Mouse (Mus musculus): Measurements from ENCODE around the gene Gabpb2.
"Not testable (repeated sequence)": the region's sequence is repeated elsewhere in the genome, so short reads cannot be mapped to it uniquely, and the experiment has no call there.

The Gabpb2 gene

DNA sequence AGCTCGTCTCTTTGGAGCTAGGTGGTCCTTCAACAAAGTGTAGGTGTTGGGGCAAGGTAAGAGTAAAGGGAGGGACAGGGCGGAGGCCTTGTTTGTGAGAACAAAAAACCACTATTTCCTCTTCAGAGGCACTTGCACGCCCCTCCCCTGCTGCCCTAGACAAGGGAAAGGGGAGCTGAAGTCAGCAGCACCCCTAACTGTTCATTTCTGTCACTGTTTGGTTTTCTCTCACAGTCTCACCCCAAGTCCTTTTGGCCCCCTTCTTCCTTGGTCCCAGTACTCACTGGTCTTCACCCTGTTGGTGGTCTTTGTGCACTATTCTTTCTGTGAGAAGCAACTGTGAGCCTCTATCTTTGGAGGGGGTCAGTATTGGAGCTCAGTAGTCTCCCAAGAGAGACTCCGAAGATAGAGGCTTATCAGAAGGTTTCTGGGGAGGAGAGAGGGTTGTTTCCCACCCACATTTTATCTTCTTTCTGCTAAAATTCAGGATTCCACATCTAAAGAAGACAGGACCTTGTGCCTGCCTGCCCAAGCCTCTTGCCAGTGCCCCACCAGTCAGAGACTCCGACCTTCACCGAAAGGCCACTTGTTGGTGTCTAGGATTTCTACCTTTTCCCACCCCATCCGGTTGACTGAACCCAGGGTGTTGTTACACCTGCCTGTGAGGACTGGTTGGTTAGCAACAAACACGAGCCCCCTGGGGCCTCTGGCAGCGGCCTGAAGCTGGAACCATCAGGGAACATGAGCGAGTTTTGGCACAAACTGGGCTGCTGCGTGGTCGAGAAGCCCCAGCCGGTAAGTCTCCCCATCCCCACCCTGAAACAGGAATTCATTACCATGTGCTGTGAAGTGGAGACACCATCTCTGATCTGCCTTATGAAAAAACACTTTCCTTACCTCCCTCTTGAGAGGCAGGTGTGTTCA is 13.8 kb upstream of the Gabpb2 start, which contains the start of gene Mllt11:
Mllt11 (minus strand) TSS at position 874 of the 924 bp plus-strand sequence.
- DNase-seq (ENCODE audit: low read depth, low spot score): no peak

DNA sequence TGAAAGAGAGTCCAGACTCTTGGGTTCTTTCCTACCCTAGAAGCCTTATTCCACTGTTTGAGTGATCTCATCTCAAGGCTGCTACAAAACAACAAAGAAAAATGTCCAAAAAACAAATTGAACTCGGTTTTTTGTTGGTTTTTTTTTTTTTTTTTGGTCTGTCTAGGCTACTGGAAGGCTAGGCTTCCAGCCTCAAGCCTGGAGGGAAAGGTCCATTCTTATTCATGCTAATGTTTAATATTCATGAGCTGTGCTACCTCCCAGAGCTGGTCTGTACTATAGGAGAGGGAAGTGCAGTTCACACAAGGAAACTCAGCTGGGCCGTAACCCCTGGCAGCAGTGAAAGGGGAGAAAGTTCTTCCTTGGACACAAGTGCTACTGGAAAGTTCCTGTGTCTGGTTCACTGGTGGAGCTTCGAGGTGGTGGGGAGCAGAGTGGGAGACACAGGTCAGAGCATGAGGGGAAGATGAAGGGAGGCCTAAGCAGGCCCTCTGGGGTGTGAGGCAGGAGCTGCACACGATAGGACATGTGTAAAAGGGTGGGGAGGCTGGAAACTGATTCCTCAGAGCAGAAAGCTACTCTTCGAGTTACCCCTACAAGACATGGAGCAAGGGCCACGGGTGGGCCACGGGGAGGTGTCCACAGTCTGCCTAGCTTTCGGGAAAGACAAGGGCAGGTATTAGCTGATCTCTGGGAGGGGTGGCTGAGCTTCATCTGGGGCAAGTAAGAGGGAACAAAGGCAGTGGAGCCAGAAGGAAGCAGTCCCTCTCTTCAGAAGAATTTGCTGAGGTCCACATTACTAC is 13.0 kb upstream of the Gabpb2 start:
- DNase-seq (ENCODE audit: low read depth, low spot score): no peak

DNA sequence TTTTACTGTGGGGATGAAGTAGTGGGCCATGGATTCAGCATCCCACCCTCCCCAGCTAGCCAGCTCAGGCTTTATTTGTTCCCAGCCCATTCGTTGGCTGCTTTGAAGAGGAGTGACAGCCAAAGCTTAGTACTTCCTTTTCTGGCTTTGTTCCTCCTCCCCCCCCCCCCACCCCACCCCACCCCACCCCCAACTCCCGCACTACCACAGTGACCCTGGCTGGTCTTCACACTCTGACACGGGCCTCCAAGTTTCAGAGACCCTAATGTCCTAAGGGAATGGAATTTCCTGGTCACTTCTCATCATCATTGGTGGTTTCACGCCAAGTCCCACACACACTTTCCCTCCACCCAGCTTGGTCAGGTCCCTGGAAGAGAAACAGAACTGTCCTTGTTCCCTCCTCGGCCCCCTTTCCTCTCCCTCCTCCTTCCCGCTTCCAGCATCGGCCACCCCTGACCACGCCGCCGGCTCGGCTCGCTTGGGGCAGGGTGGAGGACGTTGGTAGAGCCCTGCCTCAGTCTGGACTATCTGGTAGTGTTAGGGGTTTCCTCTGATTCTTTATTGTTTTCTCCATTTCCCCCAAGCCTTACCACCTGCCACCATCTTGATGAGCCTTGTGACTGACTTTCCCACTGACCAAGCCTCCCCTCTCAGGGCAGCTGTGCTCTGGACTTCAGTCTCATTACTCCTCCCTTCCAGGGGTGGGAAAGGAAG is 12.2 kb upstream of the Gabpb2 start:
- DNase-seq (ENCODE audit: low read depth, low spot score): no peak

- DNase-seq (ENCODE audit: low read depth, low spot score): no peak
These were observed 11.4 kb upstream of the Gabpb2 start for GRCm38 (mm10) chr3:95228894-95229780.

DNA sequence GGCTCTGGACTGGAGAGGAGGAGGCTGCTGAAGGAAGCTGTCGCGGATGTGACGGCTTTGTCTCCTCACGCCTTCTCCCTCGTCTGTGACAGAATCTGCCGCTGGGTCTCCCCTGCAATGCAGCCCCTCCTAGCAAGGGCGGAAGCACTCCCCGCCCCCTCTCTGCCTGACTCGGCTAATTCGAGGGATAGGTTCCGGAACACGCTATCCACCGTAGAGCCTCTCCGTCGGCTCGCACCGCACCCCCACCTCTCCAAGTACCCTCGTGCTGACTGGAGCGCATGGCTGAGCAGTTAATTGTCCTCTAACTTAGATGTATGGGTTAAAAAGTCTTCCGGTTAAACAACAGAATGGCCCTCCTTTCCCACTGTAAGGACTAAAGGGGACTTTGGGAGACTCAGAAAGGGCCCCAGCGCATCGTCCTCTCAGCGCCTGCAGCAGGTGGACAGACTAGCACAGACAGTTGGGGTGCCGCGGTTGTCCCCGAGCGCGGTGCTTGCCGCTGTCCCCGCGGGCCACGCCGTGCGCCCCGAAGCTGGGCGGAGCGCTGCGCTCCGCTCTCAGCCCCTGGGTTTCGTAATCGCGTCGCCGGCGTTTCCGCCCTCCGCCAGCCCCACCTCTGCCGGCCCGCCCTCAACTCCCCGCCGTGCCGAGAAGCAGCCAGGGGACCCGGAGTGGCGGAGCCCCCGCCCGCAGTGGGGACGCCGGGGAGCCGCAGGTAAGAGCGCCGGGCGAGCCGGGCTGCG is 10.6 kb upstream of the Gabpb2 start, which contains the start of gene Cdc42se1:
Cdc42se1 (plus strand) TSS at position 585 of the 746 bp plus-strand sequence.
- DNase-seq (ENCODE audit: low read depth, low spot score): peak; percentile 78

DNA sequence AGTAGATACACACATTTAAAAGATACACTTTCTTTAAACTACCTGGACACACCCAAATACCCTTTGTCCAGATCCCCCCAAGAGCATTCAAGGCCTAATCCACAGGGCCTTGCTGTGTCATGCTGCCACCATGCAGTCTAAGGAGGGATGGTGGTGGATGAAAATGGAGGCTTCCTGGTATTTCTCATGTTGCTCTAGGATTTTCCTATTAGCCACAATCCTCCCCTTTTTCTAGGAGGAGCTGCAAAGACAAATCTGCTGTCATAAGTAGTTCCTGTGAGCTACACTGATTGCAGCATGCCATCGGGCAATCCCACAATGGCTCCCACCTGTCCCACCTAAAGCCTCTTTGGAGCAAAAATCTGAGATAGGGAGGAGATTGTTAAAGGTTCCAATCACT is 9.5 kb upstream of the Gabpb2 start:
- DNase-seq (ENCODE audit: low read depth, low spot score): no peak

DNA sequence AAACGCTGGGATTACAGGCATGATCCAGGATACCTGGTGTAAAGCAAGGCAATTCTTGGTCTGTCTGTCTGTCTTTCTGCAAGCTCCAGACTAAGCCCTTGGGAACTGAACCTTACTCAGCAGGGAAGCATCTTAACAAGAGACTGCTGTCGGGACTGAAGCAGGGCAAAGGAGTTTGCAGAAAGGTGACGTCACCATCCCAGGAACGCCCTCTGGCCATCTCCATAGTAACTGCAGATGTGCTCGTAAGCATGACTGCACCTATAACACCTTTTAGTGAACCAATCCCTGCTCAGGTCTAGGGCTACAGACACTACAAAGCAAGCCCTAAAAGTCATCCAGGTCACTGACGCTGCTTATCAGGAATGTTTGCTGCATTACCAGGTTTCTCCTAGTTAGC is 6.6 kb upstream of the Gabpb2 start:
- DNase-seq (ENCODE audit: low read depth, low spot score): peak; percentile 73

DNA sequence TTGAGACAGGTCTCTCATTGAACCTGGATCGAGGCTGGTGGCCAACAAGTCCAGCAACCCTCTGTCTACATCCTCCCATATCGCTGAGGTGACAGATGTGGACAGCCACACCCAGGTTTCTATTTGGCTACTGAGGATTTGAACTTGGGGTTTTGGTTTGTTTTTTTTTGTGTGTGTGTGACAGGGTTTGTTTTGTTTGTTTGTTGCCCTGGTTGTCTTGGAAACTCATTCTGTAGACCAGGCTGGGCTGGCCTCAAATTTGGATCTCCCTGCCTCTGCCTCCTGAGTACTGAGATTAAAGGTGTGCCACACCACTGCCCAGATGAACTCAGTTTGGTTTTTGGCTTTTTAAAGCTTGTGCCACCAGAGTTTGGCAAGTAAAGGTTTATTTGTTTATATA is 5.3 kb upstream of the Gabpb2 start:
- DNase-seq (ENCODE audit: low read depth, low spot score): no peak

- no peak for DNase-seq (ENCODE audit: low read depth, low spot score)
These were observed 886 bp upstream of the Gabpb2 start for GRCm38 (mm10) chr3:95218466-95219137.

DNA sequence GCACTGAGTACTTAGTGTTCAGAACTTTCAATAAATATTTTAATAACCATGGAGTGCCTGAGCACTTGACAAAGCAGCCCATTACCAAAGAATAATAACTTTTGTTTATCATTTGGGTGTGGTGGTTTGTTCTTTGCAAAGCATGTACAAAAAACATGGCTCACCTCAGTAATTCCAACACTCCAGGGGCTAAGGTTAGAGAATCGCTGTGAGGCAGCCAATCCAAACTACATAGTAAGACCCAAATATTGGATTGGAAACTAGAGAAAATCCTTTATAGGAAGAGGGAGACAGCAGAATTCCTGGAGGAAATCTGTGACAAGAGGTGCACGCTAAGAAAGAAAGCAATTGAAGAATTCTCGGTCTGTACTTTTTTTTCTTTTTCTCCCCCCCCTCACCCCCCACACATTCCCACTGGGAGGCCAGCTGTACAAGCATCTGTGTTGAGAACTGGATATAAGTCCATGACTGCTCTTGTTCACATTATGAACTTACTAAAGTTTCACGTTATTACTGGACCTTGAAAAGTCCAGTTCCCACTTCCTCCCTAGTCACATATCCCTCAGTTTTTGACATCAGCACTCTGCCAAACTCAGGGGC is 961 bp downstream of the Gabpb2 start:
- DNase-seq (ENCODE audit: low read depth, low spot score): no peak

- DNase-seq (ENCODE audit: low read depth, low spot score): no peak
These were observed 4.1 kb downstream of the Gabpb2 start for GRCm38 (mm10) chr3:95213609-95213975.

- not testable (repeated sequence) for DNase-seq (ENCODE audit: low read depth, low spot score)
These were observed 4.7 kb downstream of the Gabpb2 start for GRCm38 (mm10) chr3:95212889-95213608.

DNA sequence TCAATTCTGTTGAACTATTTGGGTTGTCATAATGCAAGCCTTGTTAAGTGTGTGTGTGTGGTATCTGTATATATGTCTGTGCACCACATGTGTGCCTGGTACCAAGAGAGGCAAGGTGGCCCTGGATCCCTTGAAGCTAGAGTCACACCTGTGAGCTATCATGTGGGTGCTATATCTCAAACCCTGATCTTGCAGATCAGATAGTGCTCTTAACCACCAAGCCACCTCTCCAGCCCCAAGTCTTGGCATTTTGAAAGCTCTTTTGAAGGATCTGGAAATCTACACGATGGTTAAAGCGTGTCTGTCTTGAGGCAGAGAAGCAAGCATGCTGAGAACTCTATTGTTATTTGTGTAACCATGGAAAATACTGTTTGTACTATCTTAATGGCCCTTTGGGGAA is 7.1 kb downstream of the Gabpb2 start:
- no peak for DNase-seq (ENCODE audit: low read depth, low spot score)

DNA sequence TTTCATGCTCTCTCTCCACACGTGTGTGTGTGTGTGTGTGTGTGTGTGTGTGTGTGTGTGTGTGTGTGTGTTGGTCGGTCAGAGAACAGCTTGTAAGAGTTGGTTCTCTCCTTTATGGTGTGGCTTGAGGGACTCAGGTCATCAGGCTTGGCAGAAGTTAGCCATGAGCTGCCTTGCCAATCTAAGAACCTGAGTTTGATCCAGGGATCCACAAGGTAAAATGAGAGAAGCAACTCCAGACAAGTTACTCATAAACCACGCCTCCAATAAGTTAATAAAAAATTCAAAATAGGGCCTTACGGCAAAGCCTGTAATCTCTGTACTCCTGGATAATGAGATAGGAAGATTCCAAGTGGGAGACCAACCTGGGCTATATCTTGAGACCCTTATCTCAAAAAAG is 9.4 kb downstream of the Gabpb2 start:
- no peak for DNase-seq (ENCODE audit: low read depth, low spot score)

GRCm38 (mm10) chr3:95203880-95204279 is 13.8 kb downstream of the Gabpb2 start:
- no peak for DNase-seq (ENCODE audit: low read depth, low spot score)

GRCm38 (mm10) chr3:95200562-95200961 is 17.2 kb downstream of the Gabpb2 start:
- no peak for DNase-seq (ENCODE audit: low read depth, low spot score)

DNA sequence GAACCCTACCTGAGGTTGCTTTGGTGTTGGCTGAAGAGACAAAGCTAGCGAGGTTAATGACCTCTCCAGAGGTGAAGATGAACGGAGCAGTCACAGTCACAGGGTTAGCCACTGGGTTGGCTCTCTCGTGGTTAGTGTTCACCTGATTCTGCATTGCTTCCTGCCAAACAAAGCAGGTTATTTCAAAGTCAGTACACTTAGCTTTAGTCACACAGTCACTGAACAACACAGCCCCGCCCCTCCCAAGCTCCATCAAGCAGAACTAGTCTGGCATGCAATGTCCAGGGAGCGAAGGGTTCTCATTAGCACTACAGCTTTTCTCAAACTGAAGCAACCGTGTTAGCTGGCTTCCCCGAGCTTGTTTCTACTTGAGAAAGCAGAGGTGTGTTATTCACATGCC is 17.6 kb downstream of the Gabpb2 start:
- DNase-seq (ENCODE audit: low read depth, low spot score): no peak

GRCm38 (mm10) chr3:95199101-95199500 is 18.6 kb downstream of the Gabpb2 start:
- no peak for DNase-seq (ENCODE audit: low read depth, low spot score)

DNA sequence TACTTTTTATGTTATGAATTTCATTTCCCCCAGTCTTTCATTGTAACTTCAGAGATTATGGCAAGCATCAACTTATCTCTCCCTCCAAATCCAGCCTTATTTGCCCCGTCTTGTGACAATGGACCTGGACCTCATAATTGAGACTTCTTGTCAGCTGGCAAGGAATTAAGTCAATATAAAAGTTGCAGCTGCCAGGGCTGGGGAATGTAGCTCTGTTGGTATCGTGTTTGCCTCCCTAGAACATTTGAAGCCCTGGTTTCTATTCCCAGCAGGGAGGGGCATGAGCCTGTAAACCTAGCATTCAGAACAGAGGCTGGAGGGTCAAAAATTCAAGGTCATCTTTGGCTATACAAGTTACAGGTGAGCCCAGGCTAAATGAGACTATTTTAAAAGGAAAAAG is 21.9 kb downstream of the Gabpb2 start:
- no peak for DNase-seq (ENCODE audit: low read depth, low spot score)
